Mouse (Mus musculus) bone marrow macrophage, adult 2 months (primary cell): ENCODE results near the gene Aup1. TPM values are rescaled to one million over a fixed set of nuclear protein-coding genes. Genes with fewer than 3 reads are reported as not detected.

Experiments used
- H3K27ac ChIP-seq: 2 replicates; pipeline ENCODE4 v1.5.1; 2012; ENCODE audit warnings: low read depth, low read length; ENCODE audit not compliant: insufficient read depth
- H3K4me1 ChIP-seq: 2 replicates; pipeline ENCODE4 v1.6.1; 2012; ENCODE audit warnings: low read length; ENCODE audit not compliant: control insufficient read depth, insufficient read depth
- H3K4me3 ChIP-seq: 2 replicates; pipeline ENCODE4 v1.5.1; 2012; ENCODE audit warnings: mild to moderate bottlenecking, low read length, moderate library complexity; ENCODE audit not compliant: insufficient read depth
- CTCF ChIP-seq: IDR thresholded peaks from 2 replicates; pipeline ENCODE4 v1.5.1; 2012; ENCODE audit warnings: low read depth, mild to moderate bottlenecking, low read length, moderate library complexity
- POLR2A ChIP-seq: IDR thresholded peaks from 2 replicates; pipeline ENCODE4 v1.6.1; 2012; ENCODE audit warnings: mild to moderate bottlenecking, low read depth, low read length, borderline replicate concordance
- polyA plus RNA-seq: library from polyadenylated mRNA; stranded (reverse); fragments of >200 nt; gene quantifications from 2 replicates; pipeline ENCODE4 v1.2.4, GENCODE M21; 2012; ENCODE audit not compliant: missing spikeins, insufficient read depth, insufficient read length

Gene Aup1
- polyA plus RNA-seq, 1 experiment: 354 TPM

DNA sequence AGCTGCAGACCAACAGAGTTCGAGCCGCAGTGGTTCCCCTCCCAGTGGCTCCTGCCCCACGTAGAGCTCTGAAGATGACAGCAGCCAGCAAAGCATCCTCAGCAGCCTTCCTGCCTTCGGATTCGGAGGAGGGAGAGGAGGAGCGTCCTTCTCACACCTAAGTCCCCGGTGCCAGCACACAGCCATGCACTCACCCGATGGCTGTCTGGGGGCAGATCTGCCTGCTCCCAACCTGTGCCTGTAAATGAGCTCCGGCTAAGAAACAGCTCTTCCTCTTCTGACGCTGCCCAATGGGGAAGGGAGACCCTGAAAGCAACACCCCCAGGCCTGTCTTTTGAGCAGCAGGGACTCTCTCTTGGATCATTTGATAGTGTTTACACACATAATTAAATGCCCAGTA is 24.5 kb upstream of the Aup1 start:
- Histone ChIP-seq H3K4me3 (no peak overlapping the region), H3K27ac (no peak overlapping the region), H3K4me1 (peaks cover 17% of the 10 kb centered on the region)
- TF ChIP-seq CTCF (no peak), POLR2A (no peak)

DNA sequence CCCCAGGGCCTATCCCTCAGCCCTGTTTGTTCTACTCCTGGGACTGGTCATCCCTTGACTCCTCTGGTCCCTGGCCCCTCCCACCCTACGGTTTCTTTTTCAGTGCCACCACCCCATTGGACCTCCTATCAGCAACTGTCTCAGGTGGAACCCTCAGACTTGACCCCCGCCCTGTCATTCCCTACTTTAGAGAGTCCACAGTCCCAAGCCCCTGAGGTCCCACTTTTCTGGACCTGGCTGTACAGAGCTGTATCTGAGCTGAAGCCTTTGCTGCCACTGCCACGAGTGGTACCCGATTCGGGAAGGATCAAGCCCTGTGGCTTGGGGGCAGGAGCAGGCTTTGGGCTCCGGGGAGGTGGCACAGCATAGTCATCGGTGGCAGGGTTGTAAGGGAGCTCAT is 23.2 kb upstream of the Aup1 start:
- no peak overlapping the region for H3K4me3 ChIP-seq

DNA sequence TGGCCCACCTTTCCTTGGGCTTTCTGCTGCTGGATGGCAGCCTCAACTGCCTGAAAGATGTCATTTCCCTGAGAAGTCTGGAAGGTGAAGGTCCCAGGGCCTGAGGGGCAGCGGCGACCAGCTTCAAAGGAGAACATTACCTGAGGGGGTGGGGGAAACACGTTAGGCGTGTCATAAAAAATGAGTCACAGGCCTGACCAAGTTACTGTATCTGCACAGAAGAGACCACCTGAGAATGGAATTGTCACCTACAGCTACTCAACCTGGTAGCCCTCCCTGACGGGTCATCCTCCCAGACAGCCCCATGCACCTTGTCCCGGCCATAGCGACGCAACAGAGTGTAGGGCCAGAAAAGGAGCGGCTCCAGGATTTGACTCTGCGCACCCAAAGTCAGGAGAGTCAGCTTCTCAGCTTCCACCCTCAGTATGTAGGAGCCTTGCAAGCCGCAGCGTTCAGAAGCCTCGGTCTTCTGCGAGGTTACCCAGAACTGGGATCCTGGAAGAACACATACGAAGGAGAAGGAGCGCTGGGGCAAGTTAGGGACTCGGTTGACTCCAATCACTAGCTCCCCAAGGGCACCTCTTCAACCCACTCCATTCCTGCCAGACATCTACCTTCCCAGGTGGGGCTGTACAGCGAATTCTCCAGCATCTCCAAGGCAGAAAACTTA is 22.3 kb upstream of the Aup1 start:
- H3K27ac ChIP-seq: no peak overlapping the region
- peaks cover 12% of the 10 kb centered on the region for H3K4me1 ChIP-seq
- peak overlapping the region; percentile 78 for H3K4me3 ChIP-seq
- TF ChIP-seq POLR2A (no peak), CTCF (no peak; the same call in 1 of the 2 replicates)

More for the DNA sequence above, 23.2 kb upstream of the Aup1 start:
- no peak overlapping the region for H3K27ac ChIP-seq
- peaks cover 12% of the 10 kb centered on the region for H3K4me1 ChIP-seq
- TF ChIP-seq CTCF: no peak
- no peak for TF ChIP-seq POLR2A

DNA sequence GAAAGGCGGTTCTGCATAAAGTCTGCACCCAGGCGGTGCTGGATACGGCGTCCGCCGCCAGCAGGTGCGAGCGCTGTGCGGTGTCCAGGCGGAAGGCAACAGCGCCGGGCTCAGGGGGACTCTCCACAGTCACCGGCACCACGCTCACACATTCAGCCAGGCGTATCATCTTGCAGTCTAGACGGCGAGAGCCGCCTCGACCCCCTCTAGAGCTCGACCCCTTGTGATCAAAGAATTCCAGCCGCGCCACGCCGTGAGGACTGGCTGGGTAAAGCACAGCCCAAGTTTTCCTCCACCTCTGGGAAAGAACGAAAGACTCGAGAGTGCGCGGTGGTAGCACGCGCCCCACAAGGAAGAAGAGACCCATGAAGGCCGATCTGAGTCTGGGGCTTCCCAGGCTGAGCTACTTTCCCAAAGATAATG is 21.5 kb upstream of the Aup1 start:
- Histone ChIP-seq H3K4me3 (peak overlapping the region; percentile 78), H3K4me1 (peaks cover 12% of the 10 kb centered on the region), H3K27ac (peak overlapping the region; percentile 78)
- TF ChIP-seq POLR2A (no peak), CTCF (no peak)

DNA sequence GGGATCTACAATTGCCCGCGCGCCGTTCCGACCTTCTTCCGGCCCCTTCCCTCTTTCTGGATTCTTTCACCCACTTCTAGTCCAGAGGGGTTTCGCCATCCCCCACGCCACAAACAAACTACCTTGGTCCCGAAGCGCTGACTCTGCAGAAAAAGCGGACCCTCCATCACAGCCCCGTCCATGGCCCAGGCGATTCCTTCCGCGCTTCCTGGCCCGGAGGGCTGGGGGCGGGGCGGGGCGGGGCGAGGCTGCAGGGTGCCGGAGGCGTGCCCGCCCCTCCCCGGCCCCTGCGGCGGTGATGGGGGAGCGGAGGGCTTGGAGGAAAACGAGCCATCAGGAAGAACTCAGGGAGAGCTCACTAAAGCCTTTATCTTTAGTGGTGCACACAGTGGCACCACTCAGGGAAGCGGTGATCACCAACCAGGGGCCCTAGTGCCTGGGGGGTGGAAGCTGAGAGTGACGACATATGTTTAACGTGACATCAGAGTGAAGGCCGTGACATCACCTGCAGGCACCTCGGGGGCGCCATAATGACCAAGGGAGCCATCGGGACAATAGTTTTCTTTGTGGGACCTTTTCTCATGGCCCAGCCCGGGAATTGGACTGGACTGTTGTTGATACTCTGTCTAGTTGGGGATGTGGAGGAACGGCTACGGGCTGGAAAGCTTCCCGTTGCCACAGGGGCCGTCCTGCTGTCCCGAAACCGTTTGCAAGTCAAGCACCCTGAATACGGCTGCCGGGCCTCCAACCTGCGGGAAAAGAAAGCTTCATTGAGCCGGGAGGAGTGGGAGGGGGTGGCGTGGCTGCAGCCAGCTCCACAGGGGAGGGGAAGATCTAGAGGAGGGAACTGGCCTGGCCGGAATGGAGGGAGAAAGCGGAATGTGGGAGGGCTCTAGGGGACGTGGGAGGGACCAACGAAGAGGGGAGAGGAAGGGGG is 20.8 kb upstream of the Aup1 start, which contains the start of the genes Dok1 and Loxl3:
Dok1 (minus strand) TSS at position 223 of the 937 bp plus-strand sequence.
Loxl3 (plus strand) TSS at position 925 of the 937 bp plus-strand sequence.
- Histone ChIP-seq H3K4me3 (peak within 1 kb of the TSS; percentile 78), H3K4me1 (peaks cover 15% of the 10 kb centered on the region), H3K27ac (peak within 1 kb of the TSS; percentile 78)
- TF ChIP-seq POLR2A: no peak

DNA sequence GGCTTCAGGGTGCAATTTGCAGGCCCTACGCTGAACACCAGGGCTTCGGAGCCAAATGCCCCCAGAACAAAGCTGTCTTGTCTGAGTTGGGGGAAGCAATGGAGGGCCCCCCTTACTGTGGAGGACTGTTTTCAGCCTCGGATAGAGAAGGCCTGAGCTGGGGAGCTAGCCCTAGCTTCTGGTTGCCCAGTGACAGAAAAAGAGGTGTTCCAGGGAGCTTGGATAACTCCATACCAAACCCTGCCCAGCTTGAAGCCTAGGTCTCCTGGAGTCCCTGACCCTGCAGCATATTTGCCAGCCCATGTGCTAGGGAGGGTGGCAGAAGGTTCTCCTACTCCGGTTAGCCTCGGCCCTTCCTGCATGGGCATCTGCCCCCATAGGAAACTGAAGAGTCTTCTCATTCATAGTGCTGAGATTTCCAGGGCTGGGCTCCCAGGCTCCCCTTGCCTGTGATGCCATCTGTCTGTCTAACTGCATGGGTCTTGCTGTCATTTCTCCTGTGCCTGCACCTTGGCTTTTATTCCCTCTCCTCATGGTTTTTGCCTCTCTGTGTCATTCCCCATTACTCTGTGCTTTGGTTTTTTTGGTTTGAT is 19.8 kb upstream of the Aup1 start:
- TF ChIP-seq CTCF (no peak), POLR2A (no peak)
- Histone ChIP-seq H3K4me1 (peaks cover 16% of the 10 kb centered on the region), H3K27ac (no peak overlapping the region), H3K4me3 (no peak overlapping the region)

DNA sequence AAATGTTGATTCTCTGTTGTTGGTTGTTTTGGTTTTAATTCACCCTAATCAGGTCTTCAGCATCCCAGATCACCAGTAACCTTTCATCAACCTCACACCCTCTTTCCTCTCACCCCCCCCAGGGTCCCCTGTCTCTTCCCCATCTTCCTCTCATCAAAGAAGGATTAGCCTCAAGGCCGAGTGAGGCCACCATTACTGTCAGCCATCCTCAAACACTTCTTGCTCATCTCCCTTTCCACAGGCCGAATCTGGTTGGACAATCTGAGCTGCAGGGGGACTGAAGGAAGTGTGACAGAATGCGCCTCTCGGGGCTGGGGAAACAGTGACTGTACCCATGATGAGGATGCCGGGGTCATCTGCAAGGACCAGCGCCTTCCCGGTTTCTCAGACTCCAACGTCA is 17.1 kb upstream of the Aup1 start:
- TF ChIP-seq CTCF (no peak), POLR2A (no peak)
- Histone ChIP-seq H3K27ac (no peak overlapping the region), H3K4me1 (peaks cover 31% of the 10 kb centered on the region)

DNA sequence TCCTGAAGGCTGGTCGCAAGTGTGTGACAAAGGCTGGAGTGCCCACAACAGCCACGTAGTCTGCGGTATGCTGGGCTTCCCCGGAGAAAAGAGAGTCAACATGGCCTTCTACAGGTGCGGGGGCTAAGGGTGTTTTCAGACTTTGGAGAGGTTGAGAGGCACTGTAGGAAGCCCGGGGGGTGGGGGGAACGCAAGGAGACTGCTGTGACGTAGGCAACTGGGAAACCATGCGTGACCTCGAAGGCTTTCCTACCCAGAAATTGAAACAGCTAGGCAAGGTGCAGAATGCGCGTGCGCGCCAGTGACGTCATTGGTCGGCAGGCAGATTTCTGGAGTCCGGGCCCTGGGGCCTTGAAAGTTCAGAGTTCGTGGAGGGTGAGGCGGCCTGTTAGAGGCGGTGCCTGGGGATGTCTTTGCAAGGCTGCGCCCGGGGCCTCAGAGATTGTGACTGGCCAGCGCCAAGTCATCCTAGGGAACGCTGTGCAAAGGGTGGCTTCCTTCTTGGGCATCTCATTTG is 15.8 kb upstream of the Aup1 start:
- H3K4me3 ChIP-seq: no peak overlapping the region

More for the DNA sequence above, 17.1 kb upstream of the Aup1 start:
- no peak overlapping the region for H3K4me3 ChIP-seq

DNA sequence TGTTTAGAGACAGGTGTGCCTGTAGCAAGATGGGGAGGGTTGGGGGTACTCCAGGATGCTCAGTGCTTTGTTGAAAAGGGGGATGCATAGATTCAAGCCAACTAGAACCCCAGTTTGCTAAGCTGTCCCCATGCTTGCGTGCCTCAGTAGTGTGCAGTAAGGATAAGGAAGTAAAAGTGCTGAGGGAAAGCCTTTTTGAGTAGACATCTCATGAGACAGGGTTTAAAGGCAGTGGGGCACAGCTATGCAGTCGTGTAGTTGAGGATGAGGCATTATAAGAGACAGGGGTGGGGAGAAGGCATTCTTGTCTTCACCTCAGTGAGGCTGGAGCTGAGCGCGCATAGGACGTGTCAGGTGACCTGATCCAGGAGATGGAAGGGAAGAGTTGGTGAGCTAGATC is 13.7 kb upstream of the Aup1 start:
- Histone ChIP-seq H3K4me3 (no peak overlapping the region), H3K4me1 (peaks cover 55% of the 10 kb centered on the region), H3K27ac (peak overlapping the region; percentile 76)
- TF ChIP-seq CTCF: no peak
- TF ChIP-seq POLR2A: no peak

More for the DNA sequence above, 15.8 kb upstream of the Aup1 start:
- Histone ChIP-seq H3K4me1 (peaks cover 41% of the 10 kb centered on the region), H3K27ac (peak overlapping the region; percentile 29)
- no peak for TF ChIP-seq POLR2A
- no peak for TF ChIP-seq CTCF

DNA sequence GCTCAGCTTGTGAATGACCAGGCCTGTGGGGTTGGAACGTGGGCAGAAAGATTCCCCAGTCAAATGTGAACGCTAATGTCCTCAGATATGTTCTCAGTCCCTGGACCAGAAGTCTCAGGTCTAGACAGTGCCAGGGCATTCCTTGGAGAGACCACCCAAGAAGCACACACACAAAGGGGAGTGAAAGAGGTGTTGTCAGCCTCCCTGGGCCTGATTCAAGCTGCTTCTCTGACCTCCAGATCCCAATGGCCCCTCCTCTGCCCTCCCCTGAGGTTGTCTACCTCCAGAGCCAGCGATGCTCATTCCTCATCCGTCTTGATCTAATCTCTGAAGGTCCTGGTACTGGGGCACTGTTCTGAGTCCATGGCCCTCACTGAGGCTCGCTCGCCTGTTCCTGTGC is 10.8 kb upstream of the Aup1 start:
- peak overlapping the region; percentile 98 for H3K27ac ChIP-seq
- no peak for TF ChIP-seq CTCF
- TF ChIP-seq POLR2A: 0 out of 2 replicates have a peak, but pooled peaks have one; percentile 47
- H3K4me1 ChIP-seq: peaks cover 62% of the 10 kb centered on the region
- no peak overlapping the region for H3K4me3 ChIP-seq
